Mouse (Mus musculus) thymus, postnatal 14 days (tissue): ENCODE measurements at regions not wholly inside any gene's neighbourhood (a gene's known extent, or its start where the extent isn't known, plus 50 kb on each side); places are given as distances from the start of the nearest gene placed in this dataset.
"Not testable (repeated sequence)": the region's sequence is repeated elsewhere in the genome, so short reads cannot be mapped to it uniquely, and the experiment has no call there.

Experiments used
- DNase-seq: peaks from one replicate; pipeline ENCODE4 v3.0.0; 2021

DNA sequence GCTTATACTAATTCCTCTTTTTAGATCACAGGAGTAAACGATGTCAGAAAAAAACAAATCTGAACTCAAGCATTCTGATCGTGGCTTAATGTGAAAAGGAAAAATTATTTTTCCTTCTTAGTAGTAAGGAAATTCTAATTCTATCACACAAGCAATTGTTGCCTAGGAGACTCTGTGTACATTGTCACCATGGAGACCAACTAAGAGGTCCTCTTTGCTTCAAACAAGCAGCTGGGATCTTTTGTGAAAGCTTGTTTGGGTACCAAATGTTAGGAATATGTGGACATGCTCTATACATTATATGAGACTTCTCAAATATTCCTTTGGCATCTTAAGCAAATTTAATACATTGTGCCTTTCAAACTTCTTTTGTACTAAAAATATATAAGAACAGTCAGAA is 345.9 kb upstream of the Atp10a start:
- no peak for DNase-seq

DNA sequence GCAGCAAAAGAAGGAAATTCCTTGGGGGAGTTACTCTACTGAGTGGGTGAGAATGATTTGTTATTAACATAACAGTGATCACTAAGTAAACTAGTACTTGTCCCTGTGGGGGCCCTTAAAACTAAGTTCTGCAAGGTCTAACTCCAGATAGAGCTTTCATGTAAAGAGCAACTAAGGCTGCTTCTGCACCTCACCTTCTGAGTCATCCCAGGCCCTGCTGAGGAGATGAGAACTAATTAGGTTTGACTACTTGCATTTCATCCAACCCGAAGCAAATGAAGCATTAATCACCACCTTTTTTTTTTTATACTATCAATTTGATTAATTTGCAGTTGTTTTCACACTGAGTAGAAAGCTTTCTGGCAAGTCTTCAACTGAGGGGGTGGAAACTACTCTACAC is 333.6 kb upstream of the Atp10a start:
- no peak for DNase-seq

DNA sequence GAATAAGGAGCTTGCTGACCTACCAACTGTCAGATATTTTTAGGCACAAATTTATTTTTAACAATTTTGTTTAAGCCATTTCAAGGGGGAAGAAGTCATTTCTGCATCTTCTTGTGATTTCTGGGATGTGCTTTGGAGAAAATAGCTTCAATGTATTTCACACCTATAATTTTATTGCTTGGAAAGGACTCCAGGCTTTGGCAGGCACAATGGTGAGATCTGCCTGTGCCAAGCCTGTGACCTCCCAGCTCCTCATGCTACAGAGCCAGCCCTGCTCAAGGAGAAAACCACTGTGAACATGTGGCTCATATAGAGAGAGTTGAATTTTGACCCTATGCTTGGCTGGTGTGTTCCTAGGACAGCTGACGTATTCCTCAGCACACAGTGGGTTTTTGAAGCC is 288.6 kb upstream of the Atp10a start:
- no peak for DNase-seq

DNA sequence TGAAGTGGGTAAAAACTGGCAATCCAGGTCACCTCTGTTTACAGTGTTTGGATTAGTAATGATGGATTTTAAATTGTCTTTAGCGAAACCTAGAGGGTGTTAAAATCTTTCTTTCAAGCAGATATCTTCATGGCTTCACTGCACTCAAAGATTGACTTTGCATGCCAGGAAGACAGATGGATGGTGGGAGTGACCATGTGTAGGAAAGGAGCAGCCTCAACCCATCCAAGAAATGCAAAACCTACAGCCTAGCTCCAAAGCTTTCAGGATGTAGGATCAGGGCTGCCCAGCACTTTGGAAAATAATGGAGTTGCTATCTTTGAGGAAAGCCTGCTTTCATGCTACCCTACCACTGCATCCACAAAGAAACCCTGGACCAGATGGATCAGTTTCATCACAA is 272.6 kb upstream of the Atp10a start:
- DNase-seq: no peak

DNA sequence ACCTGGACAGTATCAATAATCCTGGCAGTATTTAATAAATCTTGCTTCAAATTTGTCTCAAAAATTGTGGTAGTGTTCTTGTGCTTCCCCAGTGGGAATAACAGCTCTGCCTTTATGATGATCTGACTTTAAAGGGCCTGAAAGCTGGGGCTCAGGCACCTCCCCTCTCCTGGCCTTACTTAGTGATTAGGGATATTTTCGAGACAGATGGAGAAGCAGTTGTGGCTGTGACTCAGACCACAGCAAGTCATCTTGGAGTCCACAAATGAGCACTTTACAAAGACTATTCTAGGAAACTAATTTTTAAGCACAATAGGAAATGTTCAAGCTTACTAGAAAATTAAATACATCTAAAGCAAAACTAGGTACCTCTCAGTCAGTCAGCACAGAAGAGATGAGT is 267.6 kb upstream of the Atp10a start:
- no peak for DNase-seq

DNA sequence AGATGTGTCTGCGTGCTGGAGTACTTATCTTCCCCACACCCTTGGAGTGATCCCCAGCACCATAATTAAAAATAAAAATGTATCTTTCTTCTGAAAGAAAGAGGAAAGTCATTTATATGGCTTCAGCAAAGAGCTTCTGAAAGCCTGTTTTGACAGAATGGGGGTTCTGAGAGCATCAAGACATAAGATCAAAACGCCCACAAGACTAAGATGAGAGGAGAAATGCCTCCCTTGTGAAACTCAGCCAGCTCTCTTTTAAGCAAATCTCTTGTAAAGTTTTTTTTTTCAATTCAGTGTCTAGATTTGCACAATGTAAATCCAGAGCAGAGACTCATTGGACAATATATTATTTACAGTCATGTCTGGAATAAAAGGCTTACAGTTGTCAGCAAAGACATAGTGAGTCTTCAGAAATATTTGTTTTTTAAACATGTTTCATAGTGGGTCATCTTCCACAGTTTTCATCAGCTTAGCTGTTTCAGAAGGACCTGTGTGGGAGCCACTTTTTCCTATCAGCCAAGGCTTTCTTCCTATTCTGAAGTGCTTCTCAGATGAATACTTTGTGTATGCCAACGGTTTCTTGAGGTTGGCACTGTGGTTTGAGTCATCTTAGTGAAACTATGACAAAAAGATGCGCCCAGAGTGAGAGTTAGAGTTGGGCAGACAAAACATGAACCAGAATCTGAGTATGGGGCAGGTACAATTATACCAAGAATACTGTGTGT is 263.4 kb upstream of the Atp10a start:
- peak; percentile 20 for DNase-seq

DNA sequence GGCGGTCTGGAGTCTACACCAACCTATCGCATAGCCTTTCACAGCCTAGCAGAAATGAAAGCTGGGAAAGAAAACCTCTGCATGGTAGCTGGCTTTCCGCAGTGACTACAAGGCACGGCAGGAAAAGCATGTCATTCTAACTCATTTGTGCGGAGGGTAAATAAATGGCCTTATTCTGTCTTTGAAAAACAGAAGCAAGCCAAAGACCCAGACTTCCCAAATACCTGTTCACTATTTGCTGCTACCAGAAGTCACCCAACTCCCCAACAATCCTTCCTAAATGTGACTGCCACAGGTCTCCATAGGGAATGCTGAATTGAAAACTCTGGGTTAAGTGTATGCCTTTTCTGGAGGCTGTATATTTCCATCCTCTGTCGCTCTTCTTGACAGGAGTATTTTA is 258.0 kb upstream of the Atp10a start:
- DNase-seq: no peak

DNA sequence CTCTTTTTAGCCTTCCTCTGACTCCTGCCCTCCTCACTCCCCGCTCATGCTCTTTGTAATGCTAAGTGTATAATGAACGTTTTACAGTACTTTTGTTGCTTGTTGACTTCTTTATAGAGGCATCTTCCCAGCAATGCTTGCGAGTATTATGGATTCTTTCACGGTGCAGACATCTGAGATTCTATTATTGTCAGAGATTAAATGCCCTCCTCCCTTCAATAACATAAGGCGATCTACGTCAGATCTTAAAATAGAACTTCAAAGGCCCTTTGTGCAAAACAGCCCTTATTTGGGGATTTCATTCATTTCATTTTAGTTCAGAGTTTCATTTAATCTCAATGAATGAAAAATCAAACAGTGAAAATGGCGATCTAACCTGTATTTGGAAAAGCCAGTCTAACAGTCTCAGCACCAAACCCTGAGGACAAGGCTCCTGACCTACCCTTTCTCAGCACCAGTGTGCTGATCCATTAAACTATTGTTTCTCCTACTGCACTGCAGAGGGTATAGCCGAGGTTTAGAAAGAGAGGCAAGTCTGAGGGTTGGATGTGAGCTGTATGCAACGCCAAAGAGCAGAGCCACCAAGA is 257.3 kb upstream of the Atp10a start:
- no peak for DNase-seq

DNA sequence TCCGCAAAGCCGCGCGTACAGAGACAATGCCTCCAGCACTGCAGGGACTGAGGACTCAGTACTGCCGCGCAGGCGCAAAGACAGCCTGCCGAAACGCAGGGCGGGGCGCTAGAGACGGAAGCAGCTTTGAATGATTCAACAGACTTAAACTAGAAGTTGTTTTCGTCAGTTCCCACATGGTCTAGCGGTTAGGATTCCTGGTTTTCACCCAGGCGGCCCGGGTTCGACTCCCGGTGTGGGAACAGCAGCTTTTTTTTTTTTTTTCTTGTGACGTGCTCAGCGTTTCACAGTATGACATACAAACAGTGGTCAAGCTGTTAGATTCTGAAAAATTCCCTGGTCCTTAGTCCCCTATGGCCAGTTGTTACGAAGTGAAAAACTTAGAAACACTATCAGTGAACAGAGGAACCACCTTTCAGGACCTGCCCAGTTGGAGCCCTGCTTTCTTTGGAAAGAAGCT is 256.8 kb upstream of the Atp10a start:
- DNase-seq: peak; percentile 94

DNA sequence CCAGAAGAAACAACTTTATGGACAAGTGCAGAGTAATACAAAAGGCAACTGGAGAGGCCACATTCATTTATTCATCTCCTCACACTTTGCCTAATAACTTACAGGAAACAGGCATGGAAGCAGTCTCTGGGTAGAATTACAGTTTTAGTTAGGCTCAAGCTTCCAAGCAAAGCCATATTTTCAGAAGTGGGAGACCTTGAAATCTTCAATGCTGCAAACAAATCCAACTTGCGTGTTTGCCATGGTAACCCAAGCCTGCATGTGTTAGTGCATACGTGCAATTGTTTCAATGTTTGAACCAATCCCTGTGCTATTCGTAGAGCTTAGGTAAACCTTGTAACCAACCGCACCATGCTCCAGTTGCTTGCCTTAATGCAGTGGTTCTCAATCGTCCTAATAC is 256.3 kb upstream of the Atp10a start:
- DNase-seq: no peak

DNA sequence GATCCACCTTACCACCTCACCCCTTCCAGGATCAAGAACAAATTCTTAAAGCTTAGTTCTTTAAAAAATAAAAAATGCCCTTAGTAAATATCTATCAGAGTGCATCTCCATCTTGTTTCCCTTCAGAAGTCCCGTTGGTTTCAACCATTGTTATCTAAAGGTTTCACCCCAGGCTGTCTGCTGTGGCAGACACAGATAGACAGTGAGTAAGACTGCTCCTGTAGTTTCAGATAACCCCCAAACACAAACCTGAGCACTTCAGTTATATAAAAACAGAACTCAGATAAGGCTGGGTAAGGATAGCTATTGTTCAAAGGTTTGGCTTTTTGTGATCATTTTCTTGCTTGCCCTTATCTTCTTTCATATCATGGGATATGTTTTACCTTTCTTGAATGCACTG is 255.4 kb upstream of the Atp10a start:
- DNase-seq: no peak

DNA sequence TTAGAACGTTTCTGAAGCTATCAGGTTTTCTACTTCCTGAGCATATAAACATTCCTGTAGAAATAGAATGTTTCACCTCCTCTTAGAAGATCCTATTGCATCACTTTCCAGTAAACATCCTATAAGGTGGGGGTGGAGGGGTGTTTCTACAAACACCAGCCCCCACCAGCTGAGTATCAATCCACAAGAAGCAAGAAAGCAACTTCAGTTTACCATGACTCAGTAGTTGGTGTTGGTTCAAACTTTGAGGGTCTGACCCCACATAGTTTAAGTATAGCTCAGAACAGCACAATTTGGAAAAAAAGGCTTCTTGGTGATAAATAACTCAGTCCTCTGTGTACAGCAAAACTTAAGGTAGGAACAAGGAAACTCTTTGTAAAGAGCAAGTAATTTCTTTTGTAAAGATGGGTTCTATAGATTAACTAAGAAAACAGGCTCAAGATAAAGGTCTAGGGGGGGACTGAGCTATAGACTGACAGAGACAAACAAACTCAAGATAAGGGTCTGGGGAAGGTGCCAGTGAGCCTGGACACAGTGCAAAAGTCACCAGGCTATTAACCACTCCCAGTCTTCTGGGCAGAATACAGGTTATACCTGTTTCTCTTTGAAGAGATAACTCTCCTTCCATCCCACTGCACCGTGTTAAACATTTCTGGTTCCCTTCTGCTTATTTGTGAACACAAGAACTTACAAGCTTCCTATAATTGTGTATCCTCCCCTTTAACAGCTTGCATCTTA is 218.9 kb upstream of the Atp10a start:
- DNase-seq: no peak

DNA sequence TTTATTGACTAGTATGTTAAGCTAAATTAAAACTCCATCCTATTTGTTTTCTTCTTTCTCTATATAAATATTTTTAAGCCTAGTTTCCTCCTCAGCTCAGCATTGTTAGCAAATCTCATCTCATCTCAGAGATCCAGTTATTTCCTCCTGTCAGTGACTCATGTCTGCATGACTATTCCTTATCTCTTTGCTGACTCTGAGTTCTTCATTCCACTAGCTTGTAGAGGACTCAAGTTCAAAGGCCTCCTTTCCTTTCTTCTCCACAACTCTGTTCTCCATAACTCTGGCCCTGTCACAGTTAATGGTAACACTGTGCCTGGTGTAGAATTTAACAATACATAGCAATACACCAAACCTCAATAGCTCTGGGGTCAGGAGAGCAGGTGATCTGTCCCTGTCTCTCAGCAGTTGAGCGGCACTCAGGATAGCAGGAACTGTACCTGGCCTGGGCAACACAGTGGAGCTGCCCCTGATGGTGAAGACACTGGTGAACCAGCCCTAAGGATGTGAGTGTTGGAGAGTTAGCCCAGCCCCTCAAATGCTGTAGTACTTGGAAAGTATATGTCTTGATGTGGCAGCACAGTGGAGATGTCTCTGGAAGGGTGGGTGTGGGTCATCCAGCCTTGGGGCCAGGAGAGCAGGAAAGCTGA is 213.3 kb upstream of the Atp10a start:
- no peak for DNase-seq

DNA sequence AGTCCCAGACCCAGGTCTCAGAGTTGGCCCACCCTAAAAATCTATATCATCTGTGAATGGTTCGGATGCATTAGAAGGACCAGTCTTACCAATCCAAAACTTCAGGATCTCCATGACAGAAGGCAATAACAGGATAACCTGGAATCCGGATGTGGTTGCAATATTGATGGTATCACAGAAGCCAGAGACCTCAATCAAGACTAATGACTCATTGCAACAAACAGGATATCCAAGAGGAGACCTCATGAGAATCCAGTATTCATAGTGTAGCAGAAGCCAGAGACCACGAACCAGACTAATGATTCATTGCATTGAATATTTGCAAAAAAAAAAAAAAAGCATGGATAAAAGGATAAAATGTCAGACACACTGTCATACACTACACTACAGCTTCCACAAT is 212.7 kb upstream of the Atp10a start:
- DNase-seq: no peak

DNA sequence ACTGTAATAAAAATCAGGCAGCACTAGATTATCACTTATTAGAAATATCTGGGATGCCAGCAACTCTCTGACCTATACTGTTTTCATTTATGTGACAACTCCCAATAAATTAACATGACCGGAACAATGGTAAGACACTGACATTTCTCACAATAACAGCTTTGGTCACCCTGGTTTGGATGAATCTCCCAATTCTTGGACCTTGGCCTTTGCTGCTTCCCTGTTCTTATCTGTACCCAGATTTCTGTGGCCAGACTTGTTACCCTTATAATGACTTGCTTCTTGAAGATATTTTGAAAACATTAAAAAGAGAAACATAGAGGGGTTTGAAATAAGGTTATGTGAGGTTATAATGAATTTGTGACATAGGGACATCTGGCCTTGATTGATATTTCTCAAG is 210.2 kb upstream of the Atp10a start:
- DNase-seq: no peak

DNA sequence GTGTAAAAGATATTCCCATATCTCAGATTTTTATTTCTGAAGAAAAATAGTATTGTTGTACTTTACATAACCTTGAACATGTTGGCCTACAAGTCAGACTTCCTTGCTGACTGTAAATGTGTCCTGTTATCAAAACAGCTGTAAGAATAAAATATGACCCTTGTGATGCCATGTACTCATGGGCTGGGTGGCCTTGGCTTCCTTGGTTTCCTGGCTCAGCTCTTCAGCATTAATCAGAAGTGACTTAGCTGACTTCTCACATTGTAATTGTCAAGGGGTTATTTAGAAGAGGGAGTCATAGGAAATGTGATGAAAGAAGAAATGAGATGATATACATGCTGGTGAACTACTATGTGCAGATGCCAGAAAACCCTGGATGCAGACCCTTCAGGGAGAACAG is 209.7 kb upstream of the Atp10a start:
- no peak for DNase-seq

DNA sequence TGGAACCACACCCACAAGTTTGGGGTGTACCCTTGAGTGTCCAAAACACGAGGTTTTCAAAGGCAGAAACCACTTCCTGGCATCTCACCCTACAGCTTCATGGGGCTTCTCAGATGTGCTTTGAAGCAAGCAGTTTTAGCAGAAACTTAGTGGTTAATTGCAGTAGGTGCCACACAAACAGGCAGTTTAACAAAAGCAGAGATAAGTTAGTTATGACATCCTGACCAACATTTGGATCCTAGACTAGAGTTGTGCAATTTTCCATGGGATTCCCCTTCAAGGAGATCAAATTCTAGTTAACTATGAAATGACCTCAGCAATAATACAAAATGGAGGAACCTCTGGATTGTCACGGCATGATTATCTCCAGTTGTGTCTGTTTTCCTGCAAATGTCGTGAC is 207.2 kb upstream of the Atp10a start:
- DNase-seq: peak; percentile 60

DNA sequence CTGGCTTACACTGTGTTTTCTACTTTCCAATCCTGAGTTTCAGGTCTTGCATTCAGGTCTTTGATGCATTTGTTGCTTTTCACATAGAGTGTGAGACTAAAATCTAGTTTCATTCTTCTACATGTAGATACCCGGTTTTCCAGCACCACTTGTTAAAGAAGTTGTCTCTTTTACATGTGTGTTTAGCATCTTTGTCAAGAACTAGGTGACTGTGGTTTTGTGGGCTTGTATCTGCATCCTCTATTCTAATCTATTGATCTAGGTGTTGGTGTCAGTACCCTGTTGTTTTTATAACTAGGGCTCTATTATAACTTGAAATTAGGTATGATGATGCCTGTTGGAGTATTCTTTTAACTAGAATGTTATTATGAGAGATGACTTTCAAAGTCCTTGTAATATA is 204.0 kb upstream of the Atp10a start:
- DNase-seq: peak; percentile 17

DNA sequence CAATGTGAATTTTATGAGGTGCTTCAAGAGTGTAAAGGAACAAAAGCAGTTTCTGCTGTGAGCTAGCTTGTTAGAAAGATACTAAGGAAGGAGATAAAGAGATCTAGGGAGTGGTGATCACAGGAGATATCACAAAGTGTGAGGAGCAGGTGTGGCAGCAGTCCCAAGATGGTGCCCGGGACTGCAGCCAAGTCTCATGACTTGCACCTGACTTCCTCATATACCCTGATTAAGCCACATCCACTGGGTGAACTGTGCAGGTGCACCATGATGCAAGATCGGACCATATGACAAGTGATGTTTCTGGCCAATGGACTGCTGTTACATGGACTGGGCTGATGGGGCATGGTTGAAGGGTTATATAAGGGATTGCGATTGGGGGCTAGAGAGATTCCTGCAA is 197.8 kb upstream of the Atp10a start:
- DNase-seq: not testable (repeated sequence)

DNA sequence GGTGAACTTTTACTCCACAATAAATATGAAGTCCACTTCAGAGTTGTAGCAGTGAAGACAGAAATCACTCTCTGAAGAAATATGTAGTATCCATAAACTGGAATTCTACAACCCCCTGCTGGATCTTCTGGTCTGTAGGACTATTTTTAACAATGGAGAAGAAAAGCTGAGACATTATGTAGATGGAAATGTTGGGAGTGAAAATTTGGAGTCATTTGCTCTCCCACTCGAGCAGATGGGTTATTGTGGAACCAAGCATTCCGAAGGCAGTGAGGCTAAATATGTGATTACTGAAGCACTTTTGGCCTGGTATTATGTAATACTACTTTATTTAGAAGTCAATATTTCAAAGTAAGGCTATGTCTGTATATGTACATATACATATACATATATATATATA is 195.0 kb upstream of the Atp10a start:
- no peak for DNase-seq

DNA sequence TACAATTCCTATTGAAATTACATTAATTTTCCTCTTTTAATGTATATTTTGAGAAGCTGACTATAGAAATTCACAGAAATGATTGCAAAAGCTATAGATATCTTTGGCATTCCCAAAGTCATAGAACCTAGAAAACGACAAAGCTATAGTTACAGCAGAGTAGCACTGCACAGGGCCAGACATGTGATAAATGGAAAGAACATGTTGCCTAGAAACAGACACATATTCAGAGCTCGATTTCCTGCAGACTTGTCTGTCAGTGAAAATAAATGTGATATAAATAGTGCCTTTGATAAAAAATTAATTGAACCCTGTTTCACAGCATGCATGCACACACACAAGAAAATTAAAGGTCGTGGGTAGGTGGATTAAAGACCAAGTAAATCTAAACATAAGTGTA is 182.8 kb upstream of the Atp10a start:
- DNase-seq: no peak

DNA sequence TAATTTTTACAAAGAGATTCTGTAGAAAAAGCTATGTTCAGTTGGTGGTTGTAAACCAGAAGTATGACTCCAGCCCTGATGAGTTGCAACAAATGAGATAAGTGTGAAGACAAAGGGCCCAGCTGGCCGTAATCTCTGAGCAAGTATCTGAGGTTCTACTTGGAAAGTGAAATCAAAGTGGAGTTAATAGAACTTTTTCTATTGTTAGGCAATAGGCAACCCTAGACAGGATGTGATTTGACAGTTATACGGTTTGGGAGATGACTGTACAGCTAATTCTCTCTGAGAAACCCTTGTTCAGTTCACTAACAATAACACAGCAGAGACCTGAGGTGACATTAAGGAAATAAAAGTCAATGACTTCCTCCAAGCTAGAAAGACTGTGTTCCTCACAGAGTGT is 180.8 kb upstream of the Atp10a start:
- no peak for DNase-seq

DNA sequence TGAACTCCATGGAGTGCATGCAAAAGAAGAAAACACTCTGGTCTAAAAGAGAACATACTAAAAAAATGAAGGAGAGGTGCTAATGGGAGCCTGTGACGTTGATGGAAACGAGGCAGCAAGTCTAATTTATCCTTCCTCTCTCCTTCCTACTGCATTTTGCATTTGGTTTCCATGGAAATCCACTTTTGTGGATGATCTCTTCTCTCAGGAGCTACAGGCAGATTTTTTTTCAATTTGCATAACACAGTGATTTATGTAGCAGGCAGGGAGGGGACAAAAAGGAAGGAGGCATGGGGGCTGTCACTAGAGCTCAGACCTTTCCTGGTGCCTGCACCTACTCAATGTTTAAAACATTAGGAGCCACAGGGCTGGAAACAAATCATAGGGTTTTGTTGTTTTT is 167.7 kb upstream of the Atp10a start:
- no peak for DNase-seq
